Mouse (Mus musculus) fat pad, adult 2 months (tissue): ENCODE measurements at regions not wholly inside any gene's neighbourhood (a gene's known extent, or its start where the extent isn't known, plus 50 kb on each side); places are given as distances from the start of the nearest gene placed in this dataset.

Source experiments
- DNase-seq: peaks from one replicate; pipeline ENCODE4 v3.0.0-alpha.2; 2011; ENCODE audit warnings: low read depth, low spot score; ENCODE audit errors: extremely low read depth

DNA sequence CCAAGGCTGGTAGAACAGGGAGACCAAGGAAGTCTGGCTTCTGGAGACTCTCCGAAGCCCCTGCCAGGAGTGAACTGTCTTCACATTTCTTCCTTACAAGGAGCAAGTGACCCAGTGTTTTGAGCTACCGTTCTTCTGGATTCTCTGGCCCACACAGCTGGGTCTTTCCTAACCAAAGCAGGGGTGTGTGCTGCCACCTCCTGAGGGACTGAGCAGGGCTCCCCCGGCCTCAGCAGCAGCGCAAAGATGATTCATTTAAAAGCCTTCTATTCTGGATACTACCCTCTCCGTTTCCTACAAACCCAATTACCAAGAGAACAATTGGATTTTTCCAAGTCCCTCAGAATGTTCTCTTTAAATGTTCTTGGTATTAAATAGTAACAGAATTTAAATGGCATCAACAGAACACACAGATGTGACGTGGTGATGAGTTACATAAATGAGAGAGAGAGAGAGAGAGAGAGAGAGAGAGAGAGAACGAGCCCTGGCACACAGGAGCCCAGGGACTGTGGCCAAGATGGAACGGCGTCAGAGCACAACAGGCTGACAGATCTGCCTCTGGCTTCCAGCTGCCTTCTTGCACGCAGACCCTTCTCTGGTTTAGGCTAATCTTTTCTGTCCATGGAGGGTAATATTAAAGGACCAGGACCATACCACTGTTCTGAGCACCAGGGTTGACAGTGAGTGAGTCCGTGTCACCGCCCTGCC lies 191.6 kb downstream of the Agtpbp1 start:
- no peak for DNase-seq

DNA sequence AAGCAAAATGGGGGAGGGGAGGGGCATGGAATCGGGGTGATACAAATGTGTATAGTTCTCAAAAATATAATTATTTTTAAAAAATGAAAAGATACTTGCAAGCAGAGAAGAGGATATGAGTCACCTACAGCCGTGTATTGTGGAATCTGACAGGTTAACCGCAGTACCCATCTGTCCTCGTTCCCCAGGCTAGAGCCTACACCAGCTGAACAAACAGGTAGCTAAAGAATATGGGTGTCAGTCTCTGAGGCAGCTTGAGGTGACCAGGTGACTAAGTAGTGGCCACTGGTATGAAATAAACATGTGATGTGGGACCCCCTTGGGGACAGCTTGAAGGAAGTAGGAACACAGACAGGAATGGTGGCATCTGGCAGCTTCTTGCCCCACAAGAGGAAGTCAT lies 192.2 kb downstream of the Agtpbp1 start:
- no peak for DNase-seq

DNA sequence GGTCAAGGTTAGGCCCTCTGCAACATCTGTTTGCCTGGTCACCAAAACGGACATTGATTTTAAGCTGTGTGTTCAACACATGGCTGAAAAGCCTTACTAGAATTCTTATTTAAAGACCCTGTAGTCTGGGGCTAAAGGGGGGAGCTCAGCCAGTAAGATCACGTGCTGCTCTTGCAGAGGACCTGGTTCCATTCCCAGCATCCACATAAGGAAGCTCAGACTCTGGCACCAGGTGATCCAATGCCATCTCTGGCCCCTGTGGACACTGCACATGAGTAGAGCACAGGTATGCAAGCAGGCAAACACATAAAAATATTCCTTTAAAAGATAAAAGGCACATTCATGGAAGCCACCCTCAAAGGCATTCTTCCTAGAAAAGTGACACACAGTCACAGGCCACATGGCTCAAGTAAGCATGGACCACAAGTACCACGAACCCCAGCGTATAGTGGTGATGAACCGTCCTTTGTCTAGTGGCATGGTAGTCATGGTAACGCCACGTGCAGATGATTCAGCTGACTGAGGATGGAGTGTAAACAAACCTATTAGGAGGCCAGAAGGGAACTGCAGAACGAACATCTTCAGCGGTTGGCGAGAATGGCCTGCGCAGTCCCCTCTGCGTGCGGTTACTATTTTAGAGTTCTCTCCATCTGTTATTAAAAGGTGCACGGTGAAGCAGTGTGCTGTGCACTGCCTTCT lies 197.3 kb downstream of the Agtpbp1 start:
- no peak for DNase-seq

DNA sequence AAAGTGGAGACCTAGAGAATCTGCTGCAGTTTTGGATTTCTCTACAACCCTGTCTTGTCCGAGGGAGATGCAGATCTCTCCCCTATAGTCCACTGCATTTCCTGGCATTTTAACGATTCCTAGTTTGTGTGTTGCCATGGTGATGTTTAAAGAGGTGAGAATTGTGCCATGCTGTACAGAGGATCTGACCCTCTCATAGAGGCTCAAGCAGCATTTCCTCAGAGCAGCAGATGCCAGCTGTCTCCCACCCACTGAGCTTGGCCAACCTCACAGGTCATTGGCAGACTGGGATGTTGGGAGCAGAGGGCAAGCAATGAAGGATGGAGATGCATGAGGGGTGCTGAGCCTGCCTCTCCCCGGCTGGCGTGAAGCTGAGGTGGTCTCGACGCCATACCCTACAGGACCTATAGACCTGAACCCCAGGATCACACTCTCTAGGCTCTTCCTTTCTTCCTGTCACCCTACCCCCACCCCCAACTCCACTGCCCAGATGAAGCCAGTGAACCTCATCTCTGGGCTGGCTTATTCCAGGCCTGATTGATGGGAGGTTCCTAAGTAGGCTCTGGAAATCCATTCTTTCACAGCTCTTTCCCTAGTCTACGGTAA lies 198.0 kb downstream of the Agtpbp1 start:
- no peak for DNase-seq

DNA sequence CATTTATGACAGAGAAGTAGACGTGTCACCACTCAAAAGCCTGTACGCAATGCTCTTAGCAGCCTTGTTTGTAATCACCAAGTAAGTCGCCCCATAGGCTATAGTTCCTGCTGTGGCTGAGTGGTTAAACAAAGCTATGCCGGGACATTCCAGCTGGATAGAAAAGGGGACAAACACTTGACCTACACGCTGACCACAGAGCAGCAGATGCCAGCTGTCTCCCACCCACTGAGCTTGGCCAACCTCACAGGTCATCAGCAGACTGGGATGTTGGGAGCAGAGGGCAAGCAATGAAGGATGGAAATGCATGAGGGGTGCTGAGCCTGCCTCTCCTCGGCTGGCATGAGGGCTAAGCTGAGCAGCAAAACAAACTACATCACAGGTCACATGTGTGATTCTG lies 199.2 kb downstream of the Agtpbp1 start:
- no peak for DNase-seq

DNA sequence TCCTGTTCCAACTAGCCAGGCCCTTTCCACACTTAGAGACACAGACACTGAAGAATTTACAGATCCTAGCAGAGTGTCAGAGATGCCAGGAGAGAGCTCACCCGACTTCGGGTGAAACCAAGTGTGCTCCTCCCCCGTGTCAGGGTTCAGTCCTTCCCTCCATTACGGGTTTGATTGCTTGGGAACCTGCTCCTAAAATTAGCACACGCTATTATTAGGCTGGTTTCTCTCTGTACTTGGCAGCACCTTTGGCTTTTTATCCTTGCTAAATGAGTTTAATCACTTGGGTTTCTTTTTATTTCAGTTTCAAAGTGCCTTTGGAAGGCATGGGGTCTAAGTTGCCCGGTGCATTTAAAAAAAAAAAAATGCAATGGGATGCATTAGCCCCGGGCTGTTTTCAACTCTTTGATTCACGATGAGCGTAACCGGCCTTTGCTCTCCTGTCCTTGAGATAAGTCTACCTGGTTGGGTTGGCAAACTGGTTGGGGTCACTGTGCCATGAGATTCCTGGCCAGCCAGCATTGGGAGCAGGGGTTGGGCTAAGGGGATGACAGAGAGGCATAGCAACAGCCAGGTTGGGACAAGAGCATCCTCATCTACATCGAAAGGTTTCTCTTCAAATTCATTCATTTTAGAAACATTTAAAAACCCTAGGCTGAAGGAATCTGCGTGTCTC lies 214.7 kb downstream of the Agtpbp1 start:
- DNase-seq = no peak

DNA sequence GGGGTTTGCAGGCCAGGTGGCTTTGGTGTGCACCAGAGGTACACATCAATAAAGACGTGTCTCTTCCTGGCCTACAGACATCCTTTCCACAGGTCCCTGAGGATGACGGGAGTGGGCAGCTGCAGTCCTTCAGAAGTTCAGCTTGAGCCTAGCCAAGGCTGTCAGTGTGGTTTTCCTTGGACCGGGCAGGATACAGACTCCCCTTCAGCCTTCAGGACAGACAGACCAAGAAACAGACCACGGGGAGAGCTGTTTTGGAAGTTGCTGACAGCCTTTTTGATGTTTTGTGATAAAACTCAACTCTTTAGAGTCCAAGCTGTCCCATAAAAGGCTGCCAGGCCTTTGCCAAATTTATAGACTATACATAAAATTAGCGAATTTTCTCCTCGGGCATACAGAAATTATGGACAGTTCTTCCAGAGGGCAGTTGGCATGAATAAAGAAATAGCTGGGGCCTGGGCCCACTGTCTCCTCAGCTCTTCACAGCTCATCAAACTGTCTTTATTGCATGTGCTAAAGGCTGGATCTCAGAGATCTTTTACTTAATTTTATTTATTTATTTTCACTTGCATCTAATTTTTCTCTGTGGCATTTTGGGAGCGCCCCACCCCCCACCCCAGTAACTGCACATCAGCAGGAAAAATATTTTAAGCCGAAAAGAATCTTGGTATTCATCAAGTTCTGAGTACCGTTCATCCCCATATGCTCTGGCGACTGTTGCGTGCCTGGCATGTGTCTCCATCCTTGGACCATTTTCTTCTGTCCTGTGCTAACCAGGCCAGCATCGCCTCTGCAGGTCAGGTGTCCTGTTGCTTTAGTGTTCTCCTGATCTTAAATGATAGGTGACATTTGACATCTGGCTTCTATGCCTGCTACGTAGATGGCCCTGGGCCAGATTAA lies 216.2 kb downstream of the Agtpbp1 start:
- DNase-seq = no peak

DNA sequence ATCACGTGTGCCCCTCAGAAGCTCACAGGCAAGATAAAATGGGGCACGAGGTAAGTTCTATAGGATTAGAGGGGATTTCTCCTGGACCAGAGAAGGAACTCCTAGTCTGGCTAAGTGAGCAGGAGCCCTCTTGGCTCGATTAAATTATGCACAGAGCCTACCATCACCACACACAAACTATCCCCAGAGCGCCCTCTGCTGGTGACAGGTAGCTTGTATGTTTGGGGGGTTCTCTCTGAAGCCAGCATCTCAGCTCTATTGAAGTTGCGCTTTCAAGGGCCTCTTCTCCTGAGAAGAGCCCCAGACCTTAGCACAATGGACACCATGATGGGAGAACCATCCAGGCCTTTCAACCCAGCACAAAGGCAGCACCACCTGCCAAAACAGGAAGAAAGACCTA lies 219.6 kb downstream of the Agtpbp1 start:
- DNase-seq = no peak

DNA sequence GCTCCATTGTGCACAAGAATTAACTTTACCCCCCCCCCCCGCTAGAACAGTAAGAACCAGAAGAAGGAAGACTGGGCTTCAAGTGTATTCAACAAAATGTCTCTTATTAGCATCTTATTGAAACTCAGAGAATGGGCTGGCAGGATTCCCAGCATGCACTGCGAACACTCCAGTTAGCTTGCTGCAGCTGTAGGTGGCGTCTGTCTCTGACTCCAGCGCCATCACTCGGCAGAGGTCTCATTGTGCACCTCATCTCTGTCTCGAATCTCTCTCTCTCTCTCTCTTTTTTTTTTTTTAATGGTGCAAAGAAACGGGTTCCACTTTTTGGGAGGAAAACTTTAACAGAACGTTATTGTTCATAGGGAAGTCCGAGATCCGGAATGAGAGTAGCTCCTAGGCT lies 221.6 kb downstream of the Agtpbp1 start:
- DNase-seq = no peak

DNA sequence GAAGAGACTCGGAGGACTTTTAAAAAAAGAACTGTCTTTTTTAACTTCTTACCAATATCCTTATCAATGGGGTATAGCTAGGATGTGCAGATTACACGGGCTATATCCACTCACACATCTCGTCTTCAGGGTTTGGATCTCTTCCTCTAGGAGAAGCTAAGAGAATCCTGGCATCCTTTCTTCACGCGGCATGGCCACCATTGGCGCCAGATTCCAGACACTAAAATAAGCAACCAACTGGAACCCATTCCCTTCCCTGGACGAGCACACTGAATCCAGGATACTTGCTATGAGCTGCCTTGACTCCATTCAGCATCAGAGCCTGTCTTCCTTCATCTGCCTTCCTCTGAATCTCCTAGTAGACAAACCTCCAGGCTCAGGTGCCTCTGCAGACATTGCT lies 223.7 kb downstream of the Agtpbp1 start:
- no peak for DNase-seq

DNA sequence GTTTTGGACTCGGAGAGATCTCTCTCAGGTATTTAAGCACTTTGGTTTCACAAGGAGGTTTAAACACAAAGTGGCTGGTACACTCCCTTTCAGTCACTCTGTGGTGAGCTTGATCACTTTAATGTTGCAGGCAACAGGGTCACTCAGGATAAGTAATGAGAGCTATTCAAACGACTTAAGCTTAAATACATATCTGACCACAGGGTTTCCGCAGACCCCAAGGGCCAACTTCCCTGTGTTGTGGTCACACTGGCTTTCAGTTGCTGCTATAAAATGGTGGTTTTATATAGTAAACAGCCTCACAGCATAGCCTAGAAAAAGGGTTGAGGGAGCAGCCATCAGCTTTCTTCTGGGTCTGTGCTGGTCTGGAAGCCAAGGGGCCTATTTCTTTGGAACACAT lies 225.0 kb downstream of the Agtpbp1 start:
- no peak for DNase-seq

DNA sequence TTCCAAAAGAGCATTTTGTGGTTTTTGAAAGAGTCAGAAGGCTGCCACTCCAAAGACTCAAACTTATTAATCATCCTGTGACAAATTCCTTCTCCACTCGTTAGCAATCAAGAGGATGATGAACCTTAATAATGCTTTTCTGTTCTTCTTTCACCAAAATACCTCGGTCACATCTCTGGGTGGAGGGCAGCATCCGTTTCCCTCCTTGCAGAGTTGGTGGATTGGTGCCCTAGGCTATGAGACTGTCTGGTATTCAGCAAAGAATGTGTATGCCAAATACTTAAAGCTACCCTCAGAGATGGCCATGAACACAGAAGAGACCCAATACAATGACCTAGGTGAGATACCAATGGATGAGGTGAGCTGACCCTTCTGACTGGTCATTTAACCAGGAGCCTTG lies 226.6 kb downstream of the Agtpbp1 start:
- DNase-seq = no peak

DNA sequence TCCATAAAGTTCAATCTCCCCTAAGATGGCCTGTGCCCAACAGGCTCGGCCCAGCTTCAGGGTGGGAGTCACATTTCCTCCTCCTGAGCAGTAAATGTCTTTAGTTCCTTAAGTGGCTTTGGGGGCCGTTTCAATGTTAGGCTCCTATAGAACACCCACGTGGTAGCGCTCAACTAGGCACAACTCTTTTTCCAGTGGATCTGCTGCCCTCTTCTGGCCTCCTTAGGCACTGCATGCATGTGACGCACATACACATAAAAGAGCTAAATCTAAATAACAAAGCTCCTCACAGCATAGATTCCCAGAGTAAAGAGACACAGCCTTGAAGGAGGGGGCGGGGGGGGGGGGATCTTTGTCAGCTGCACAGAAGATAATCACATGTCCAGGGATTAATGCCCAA lies 233.6 kb downstream of the Agtpbp1 start:
- no peak for DNase-seq

DNA sequence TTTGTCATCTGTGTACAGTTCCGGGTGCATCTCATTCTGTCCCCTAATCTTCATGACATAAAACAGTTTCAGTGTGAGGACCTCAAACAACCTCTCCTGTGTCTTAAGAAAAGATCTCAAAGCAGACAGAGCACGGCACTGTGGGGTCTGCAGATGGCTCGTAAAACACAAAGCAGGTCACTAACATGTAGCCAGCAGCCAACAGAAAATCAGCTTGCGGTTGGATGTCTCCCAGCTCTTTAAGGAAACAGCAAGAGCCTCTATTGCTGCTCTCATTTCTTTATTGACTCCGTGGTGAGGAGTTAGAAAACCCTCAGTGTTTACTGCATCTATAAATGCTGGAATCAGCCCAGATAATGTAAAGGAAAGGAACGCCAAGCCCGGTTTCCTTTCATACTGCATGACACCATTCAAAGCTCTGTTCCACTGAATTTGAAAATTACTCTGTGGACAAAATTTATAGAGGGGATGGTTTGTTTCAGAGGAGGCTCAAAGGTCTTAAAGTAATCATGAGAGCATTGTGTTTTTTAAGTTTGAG lies 234.3 kb downstream of the Agtpbp1 start:
- no peak for DNase-seq

DNA sequence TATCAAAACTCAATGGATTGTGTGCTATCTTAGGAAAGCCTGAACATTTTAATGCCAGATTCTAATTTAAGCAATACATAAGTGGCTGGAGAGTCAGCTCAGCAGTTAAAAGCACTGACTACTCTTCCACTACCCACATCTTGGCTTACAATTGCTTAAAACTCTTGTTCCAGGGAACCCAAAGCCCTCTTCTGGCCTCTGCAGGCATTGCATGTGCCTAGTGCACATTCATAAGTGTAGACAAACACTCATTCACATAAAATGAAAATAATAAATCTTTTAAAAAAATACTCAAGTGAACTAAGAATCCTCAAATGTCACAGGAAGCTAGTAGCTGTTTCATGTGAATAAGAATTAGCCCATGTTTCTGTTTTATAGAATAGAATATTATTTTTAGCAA lies 236.5 kb downstream of the Agtpbp1 start:
- no peak for DNase-seq

DNA sequence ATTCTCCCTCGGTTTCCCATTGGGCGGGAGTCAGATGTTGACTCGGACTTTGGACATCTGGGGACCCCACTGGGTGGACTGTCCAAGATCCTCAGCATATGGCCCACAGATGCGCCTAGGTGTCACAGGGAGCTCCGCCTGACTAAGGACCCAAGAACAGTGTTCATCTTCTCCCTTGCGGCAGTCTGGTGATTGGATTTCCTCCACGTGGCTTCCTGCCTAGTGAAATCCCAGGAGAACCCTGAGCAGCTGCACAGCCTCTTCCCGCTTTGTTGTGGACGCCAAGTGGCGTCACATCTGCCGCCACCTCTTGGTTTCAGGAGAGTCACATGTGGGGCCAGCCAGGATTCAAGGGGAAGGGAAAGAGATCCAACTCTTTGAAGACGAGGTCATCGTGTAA lies 243.2 kb downstream of the Agtpbp1 start:
- no peak for DNase-seq

DNA sequence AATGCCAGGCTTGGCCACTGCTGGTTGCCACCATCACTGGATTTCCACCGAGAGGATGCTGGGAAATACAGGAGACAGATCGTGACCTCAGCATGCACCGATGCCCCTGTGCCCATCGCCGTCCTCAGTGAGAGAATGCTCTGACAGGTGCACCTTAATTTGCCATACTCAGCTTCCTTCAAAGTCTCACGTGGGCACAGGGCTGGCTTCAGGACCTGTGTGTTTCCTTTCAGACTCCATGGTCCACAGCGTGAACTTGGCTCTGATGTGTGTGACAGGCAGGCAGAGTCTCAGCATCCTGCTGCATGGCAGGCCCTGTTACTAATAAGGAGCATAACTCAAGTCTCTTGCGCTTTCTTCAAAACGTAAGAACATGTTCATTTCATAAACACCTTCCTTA lies 246.6 kb downstream of the Agtpbp1 start:
- DNase-seq = no peak

DNA sequence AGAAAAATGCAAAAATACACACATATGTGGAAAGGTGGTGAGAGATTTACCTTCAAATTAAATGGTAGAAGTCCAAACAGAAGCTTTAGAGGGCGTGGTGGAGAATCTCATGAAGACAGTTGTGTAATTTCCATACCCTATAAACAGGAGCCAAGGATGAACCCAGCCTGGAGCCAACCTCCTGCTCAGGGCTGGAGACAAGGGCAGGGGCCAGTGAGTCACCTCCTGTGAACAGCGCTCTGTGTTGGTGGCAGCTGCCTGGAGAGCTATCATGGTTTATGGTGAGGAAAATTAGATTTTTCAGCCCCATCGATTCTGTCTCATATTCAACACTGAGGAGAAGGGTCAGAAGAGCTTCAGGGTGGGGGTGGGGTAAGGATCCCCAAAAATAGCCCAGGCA lies 261.1 kb downstream of the Agtpbp1 start:
- DNase-seq = no peak

DNA sequence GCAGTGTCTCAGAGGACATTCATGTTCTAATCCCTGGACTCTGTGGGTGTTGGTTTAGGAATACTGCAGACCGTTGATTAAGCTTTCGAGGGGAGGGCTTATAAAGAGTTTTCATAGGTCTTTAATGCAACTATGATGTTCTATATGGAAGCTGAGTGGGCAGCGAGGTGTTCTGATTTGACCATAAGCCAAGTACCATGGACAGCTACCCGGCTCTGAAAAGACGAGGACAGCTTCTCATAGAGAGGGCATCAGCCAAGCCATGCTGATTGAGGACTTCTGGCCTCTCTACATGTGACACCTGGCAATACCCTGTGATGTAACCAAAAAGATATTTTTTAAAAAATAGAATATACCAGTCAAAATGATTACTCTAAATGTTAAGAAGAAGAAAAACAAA lies 261.6 kb downstream of the Agtpbp1 start:
- DNase-seq = no peak

DNA sequence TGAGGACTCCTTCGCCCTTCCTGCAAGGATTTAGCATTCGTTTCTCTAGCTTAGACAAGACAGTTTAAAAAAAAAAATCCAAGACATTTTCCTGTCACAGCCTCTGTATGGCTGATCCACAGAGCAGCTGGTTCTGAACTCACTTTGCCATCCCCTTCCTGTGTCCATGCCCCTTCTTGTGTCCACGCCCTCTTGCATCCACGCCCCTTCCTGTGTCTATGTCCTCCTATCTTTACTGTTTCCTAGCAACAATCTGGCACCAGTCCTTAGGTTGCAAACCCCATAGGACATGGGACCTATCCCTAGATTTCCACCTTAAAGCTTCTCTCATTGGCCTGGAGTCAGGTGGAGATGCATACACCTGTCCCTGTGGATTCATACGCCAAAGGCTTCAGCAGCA lies 264.8 kb downstream of the Agtpbp1 start:
- DNase-seq = no peak
